ENCODE assay signal across 8 mouse cellular contexts in the genomic region with DNA sequence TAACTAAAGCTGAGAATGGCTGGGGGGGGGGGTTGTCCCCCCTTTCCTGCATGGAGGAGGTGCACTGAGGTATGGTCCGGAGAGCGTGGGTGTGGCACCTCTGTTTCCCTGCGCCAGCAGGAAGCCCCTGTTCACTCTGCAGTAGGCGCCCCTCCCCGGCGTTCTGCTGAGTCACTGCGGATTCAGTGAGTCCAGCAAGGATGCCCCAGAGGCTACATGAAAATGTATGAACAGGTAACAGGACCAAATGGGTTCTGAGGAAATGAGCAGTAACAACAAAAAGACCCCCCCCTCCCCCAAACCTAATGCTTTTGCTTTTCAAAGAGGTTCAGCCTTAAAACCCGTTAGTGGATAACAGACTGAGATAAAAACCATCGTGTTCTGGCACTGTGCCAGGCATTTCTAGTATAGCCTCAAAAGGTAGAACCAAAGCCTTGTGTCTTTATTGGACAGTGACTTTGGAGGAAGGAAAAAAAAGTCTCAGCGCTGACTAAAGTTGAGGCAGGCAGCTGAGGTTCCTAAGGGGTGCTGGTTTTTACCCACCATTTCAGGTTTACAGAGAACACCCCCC. TPM values are rescaled to one million over a fixed set of nuclear protein-coding genes. Genes with fewer than 3 reads are reported as not detected.
DNase-seq lines count a peak whose midpoint lies in the region; ATAC-seq and TF ChIP-seq lines count a peak whose summit lies in the region.

No protein-coding gene starts in this region.

- TF ChIP-seq POLR2A in ES-Bruce4 (IDR thresholded peaks at IDR 0.05; ENCODE audit: insufficient read depth, low read length) = no peak

- H3K9me3 ChIP-seq in ES-Bruce4 (replicated peaks; ENCODE audit: control insufficient read depth, insufficient read depth, low read length, poor library complexity, severe bottlenecking) = peaks cover 17% of the 10 kb centered on the region
- peaks cover 44% of the 10 kb centered on the region for H3K9me3 ChIP-seq in embryonic facial prominence, embryonic 13.5 days
- H3K9me3 ChIP-seq in hindbrain, embryonic 14.5 days (ENCODE audit: control insufficient read depth, low read length) = peaks cover 46% of the 10 kb centered on the region
- H3K9me3 ChIP-seq in liver, embryonic 16.5 days (replicated peaks; ENCODE audit: control insufficient read depth, low read length) = peaks cover 13% of the 10 kb centered on the region
- H3K9me3 ChIP-seq in stomach, embryonic 14.5 days (ENCODE audit: control insufficient read depth, low read depth, low read length) = peaks cover 46% of the 10 kb centered on the region

- WGBS in embryonic facial prominence, embryonic 13.5 days = 44% methylated on average over 10 of the region's 10 CpGs
- WGBS in hindbrain, embryonic 14.5 days = 49% methylated on average over 10 of the region's 10 CpGs
- 42% methylated on average over 10 of the region's 10 CpGs for WGBS in liver, embryonic 16.5 days (ENCODE audit: insufficient replicate concordance)
- 56% methylated on average over 10 of the region's 10 CpGs for WGBS in stomach, embryonic 14.5 days

- no peak for TF ChIP-seq CTCF in ES-Bruce4 (IDR thresholded peaks at IDR 0.05; ENCODE audit: low read depth, low read length)

- peaks cover 10% of the 10 kb centered on the region for H3K36me3 ChIP-seq in ES-Bruce4 (ENCODE audit: control insufficient read depth, insufficient read depth, low read length, poor library complexity, severe bottlenecking)
- peaks cover 36% of the 10 kb centered on the region for H3K36me3 ChIP-seq in embryonic facial prominence, embryonic 13.5 days
- H3K36me3 ChIP-seq in hindbrain, embryonic 14.5 days (replicated peaks; ENCODE audit: control insufficient read depth, insufficient read depth) = peaks cover 25% of the 10 kb centered on the region
- H3K36me3 ChIP-seq in liver, embryonic 16.5 days (ENCODE audit: control insufficient read depth, insufficient read depth) = no peaks in the 10 kb centered on the region
- H3K36me3 ChIP-seq in stomach, embryonic 14.5 days (ENCODE audit: control insufficient read depth, insufficient read depth, low read length) = peaks cover 15% of the 10 kb centered on the region

- peak; percentile 61 for TF ChIP-seq EP300 in ES-Bruce4 (IDR thresholded peaks at IDR 0.05; ENCODE audit: insufficient read depth, low read depth, low read length)

- no peaks in the 10 kb centered on the region for H3K27me3 ChIP-seq in ES-Bruce4 (ENCODE audit: control insufficient read depth, insufficient read depth, low read length, poor library complexity, severe bottlenecking)
- H3K27me3 ChIP-seq in embryonic facial prominence, embryonic 13.5 days = no peaks in the 10 kb centered on the region
- no peaks in the 10 kb centered on the region for H3K27me3 ChIP-seq in hindbrain, embryonic 14.5 days (ENCODE audit: control insufficient read depth, insufficient read depth, low read length)
- peaks cover 44% of the 10 kb centered on the region for H3K27me3 ChIP-seq in liver, embryonic 16.5 days (ENCODE audit: control insufficient read depth, insufficient read depth, low read depth, low read length)
- no peaks in the 10 kb centered on the region for H3K27me3 ChIP-seq in stomach, embryonic 14.5 days (ENCODE audit: control insufficient read depth, insufficient read depth, low read length)

- ATAC-seq in embryonic facial prominence, embryonic 13.5 days (ENCODE audit: insufficient number of reproducible peaks, insufficient read depth, low FRiP score, low TSS enrichment, low read depth) = no peak
- ATAC-seq in hindbrain, embryonic 14.5 days (ENCODE audit: low FRiP score) = no peak
- no peak for ATAC-seq in liver, embryonic 16.5 days (ENCODE audit: low read depth)
- ATAC-seq in stomach, embryonic 14.5 days (ENCODE audit: insufficient number of reproducible peaks, insufficient read depth, low FRiP score, low read depth) = no peak

- peak overlapping the region; percentile 84 for H3K27ac ChIP-seq in ES-Bruce4 (ENCODE audit: insufficient read depth, low read length)
- H3K27ac ChIP-seq in embryonic facial prominence, embryonic 13.5 days = peak overlapping the region; percentile 64; the same call in 1 of the 2 replicates
- H3K27ac ChIP-seq in hindbrain, embryonic 14.5 days = peak overlapping the region; percentile 87; the same call in 1 of the 2 replicates
- H3K27ac ChIP-seq in liver, embryonic 16.5 days (ENCODE audit: low read length) = no peak overlapping the region
- peak overlapping the region; percentile 35; the same call in 1 of the 2 replicates for H3K27ac ChIP-seq in stomach, embryonic 14.5 days (ENCODE audit: low read length)

- H3K4me1 ChIP-seq in ES-Bruce4 (ENCODE audit: control insufficient read depth, insufficient read depth, low read length) = no peaks in the 10 kb centered on the region
- H3K4me1 ChIP-seq in embryonic facial prominence, embryonic 13.5 days = peaks cover 12% of the 10 kb centered on the region
- H3K4me1 ChIP-seq in hindbrain, embryonic 14.5 days (replicated peaks; ENCODE audit: control insufficient read depth, insufficient read depth, low read length) = peaks cover 7% of the 10 kb centered on the region
- H3K4me1 ChIP-seq in liver, embryonic 16.5 days (ENCODE audit: control insufficient read depth, low read depth, low read length) = no peaks in the 10 kb centered on the region
- peaks cover 2% of the 10 kb centered on the region for H3K4me1 ChIP-seq in stomach, embryonic 14.5 days (ENCODE audit: control insufficient read depth, insufficient read depth, low read length)

- H3K9ac ChIP-seq in ES-Bruce4 (ENCODE audit: low read depth, poor library complexity, severe bottlenecking) = peak overlapping the region; percentile 45
- peak overlapping the region; percentile 80 for H3K9ac ChIP-seq in embryonic facial prominence, embryonic 13.5 days
- H3K9ac ChIP-seq in hindbrain, embryonic 14.5 days = peak overlapping the region; percentile 82
- H3K9ac ChIP-seq in liver, embryonic 16.5 days (ENCODE audit: low read depth, low read length) = no peak overlapping the region
- H3K9ac ChIP-seq in stomach, embryonic 14.5 days (replicated peaks; ENCODE audit: low read depth, low read length) = peak overlapping the region; percentile 60

- H3K4me3 ChIP-seq in ES-Bruce4 (ENCODE audit: low read depth, low read length) = peak overlapping the region; percentile 33; the same call in 1 of the 2 replicates
- H3K4me3 ChIP-seq in embryonic facial prominence, embryonic 13.5 days = peak overlapping the region; percentile 59
- H3K4me3 ChIP-seq in hindbrain, embryonic 14.5 days (replicated peaks; ENCODE audit: low read length) = peak overlapping the region; percentile 65
- H3K4me3 ChIP-seq in liver, embryonic 16.5 days (ENCODE audit: low read depth, low read length) = peak overlapping the region; percentile 10
- peak overlapping the region; percentile 46 for H3K4me3 ChIP-seq in stomach, embryonic 14.5 days (ENCODE audit: low read depth, low read length)

- peak; percentile 29 to 57 for DNase-seq in adrenal gland, adult (ENCODE audit: inconsistent age in 2 of 2, low spot score in 1 of 2)
- no peak for DNase-seq in adrenal gland, postnatal 4 days (ENCODE audit: low spot score in 2 of 2)
- DNase-seq in hindbrain, embryonic 14.5 days (ENCODE audit: low spot score) = peak; percentile 61
- no peak for DNase-seq in thymus, postnatal 0 days (ENCODE audit: low spot score)

- H3K4me2 ChIP-seq in embryonic facial prominence, embryonic 13.5 days = peak overlapping the region; percentile 65
- H3K4me2 ChIP-seq in hindbrain, embryonic 14.5 days (replicated peaks) = peak overlapping the region; percentile 74
- H3K4me2 ChIP-seq in liver, embryonic 16.5 days (ENCODE audit: low read depth, low read length) = no peak overlapping the region
- H3K4me2 ChIP-seq in stomach, embryonic 14.5 days (replicated peaks; ENCODE audit: low read depth, low read length) = peak overlapping the region; percentile 50

RNA-seq across cellular contexts. Expression of a gene that starts 15.9 kb away (rescaled TPM):
- 100 to 1,000 TPM; 359 to 373 TPM for total RNA-seq in adrenal gland, postnatal 4 days (2021)
- polyA plus RNA-seq in ES-Bruce4 (2011; ENCODE audit: insufficient read depth, insufficient read length, low read depth, missing spikeins) = 50.5 and 54.4 TPM in 2 replicates
- polyA plus RNA-seq in embryonic facial prominence, embryonic 13.5 days (2015; fragmentation: Nextera tagmentation; extraction: Ambion mirVana) = 874 and 912 TPM in 2 replicates
- 346 and 418 TPM in 2 replicates for polyA plus RNA-seq in hindbrain, embryonic 14.5 days (2014; fragmentation: Nextera tagmentation; extraction: Ambion mirVana)
- 172 and 190 TPM in 2 replicates for polyA plus RNA-seq in liver, embryonic 16.5 days (2015; fragmentation: Nextera tagmentation; extraction: Ambion mirVana)
- polyA plus RNA-seq in stomach, embryonic 14.5 days (2014; fragmentation: Nextera tagmentation; extraction: Ambion mirVana) = 1,146 and 1,247 TPM in 2 replicates
- polyA plus RNA-seq in thymus, postnatal 0 days (2015; fragmentation: Nextera tagmentation; extraction: Ambion mirVana) = 55.0 and 63.2 TPM in 2 replicates

RNA-seq across cellular contexts. Expression of a gene that starts 45.7 kb away (rescaled TPM):
- total RNA-seq in adrenal gland, postnatal 4 days (2021) = 10 to 100 TPM in 1 of 2 experiments, 1 to 10 TPM in 1; 9.3 to 10.2 TPM
- polyA plus RNA-seq in ES-Bruce4 (2011; ENCODE audit: insufficient read depth, insufficient read length, low read depth, missing spikeins) = 4.9 and 8.1 TPM in 2 replicates
- 23.4 and 23.9 TPM in 2 replicates for polyA plus RNA-seq in embryonic facial prominence, embryonic 13.5 days (2015; fragmentation: Nextera tagmentation; extraction: Ambion mirVana)
- polyA plus RNA-seq in hindbrain, embryonic 14.5 days (2014; fragmentation: Nextera tagmentation; extraction: Ambion mirVana) = 12.2 and 13.7 TPM in 2 replicates
- polyA plus RNA-seq in liver, embryonic 16.5 days (2015; fragmentation: Nextera tagmentation; extraction: Ambion mirVana) = 3.2 and 3.9 TPM in 2 replicates
- 10.8 and 12.9 TPM in 2 replicates for polyA plus RNA-seq in stomach, embryonic 14.5 days (2014; fragmentation: Nextera tagmentation; extraction: Ambion mirVana)
- 14.1 and 15.0 TPM in 2 replicates for polyA plus RNA-seq in thymus, postnatal 0 days (2015; fragmentation: Nextera tagmentation; extraction: Ambion mirVana)

Comparison
In these comparisons a context has a peak if more than half of its experiments do, and no peak if none do; other contexts are left out.
1. DNase-seq: peak in adrenal gland, adult (2 of 2) and hindbrain, embryonic 14.5 days (single experiment); none in adrenal gland, postnatal 4 days (0 of 2) and thymus, postnatal 0 days (single experiment).
2. H3K4me3 ChIP-seq: peak in every context shown above with its lines; median percentile 65 in hindbrain, embryonic 14.5 days; 59 in embryonic facial prominence, embryonic 13.5 days; 46 in stomach, embryonic 14.5 days; 33 in ES-Bruce4; 10 in liver, embryonic 16.5 days.